Mouse (Mus musculus) cerebral cortex, adult 2 months (tissue): Measurements from ENCODE around the gene Ppcs.

Experiments used
- WGBS: fragments of 180-500 bp; shearing (Covaris S2); methylation state at CpG from one replicate; pipeline ENCODE4 v1.1.7; 2018; 5-methylcytosine and 5-hydroxymethylcytosine counted together

Ppcs gene

DNA sequence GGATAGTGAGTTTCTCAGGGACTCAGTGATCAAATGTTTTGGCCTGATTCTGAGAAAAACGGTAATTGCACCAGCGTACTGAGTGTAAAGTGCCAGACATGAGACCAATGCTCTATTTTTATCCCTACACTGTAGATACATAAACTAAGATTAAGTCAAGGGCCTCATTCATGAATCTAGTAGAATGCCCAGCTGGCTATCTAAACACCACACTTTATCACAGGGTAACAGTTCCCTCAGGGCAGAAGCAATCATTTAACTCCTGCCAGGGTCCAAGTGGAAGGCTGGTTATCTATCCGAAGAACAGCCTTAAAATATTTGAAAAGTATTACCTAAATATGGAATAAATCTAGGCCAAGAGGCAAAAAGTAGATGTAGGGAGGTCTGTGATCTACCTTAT, 4.3 kb downstream of the Ppcs start:
- WGBS, result 77% methylated on average over 3 of the region's 3 CpGs

DNA sequence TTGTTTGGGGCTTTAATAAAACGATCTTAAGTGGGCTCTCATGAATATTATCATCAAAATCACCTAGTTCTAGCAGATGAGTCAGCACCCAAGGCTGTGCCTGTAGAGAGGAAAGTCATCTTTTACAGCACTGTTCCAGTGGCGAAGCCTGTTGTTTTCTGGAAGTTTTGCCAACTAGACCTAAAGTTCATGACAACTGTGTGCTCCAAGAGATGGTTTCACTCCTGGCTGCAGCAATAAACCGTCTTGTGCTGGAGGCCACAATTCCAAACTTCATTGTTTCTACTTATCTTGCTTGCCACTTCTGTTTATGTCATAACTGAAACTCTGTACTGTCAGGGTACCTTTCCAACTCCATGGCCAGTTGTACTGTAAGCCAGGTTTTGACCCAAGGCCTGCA, 5.0 kb downstream of the Ppcs start:
- WGBS, result 87% methylated on average over 3 of the region's 3 CpGs

DNA sequence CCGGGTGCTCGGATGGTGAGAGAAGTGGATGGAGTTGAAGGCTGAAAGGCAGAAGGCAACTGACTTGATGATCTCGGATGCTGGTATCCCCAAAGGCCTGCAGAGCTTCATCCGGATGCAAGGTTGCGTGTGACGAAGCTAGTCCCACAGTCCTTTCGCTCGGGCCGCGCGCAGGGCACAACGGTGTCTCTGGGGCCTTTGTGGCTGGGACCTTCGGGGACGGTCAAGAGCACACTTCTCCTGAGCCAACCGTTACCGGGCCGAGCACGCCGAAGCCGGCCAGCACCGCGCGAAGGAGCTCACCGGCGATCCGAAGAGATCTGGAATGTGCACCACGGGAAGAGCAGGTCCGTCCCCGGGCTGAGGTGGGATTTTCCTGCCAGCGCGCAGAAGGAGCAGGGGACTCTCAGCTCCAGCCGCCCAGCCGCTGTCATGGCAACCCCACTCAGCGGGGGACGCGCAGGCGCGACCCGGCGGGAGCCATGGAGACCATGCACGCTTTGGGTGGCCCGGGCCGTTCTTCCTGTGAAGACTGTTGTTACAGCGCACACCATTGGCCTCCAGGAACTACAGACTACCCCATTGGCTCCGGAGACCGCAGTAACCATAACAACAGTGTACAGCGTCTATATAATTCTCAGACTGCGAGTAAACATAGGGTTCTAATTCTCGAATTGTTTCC, 7.0 kb downstream of the Ppcs start, which contains the start of gene Ccdc30:
Ccdc30 (minus strand) TSS at position 450 of the 682 bp plus-strand sequence.
- under 1% methylated on average over 49 of the region's 49 CpGs for WGBS

DNA sequence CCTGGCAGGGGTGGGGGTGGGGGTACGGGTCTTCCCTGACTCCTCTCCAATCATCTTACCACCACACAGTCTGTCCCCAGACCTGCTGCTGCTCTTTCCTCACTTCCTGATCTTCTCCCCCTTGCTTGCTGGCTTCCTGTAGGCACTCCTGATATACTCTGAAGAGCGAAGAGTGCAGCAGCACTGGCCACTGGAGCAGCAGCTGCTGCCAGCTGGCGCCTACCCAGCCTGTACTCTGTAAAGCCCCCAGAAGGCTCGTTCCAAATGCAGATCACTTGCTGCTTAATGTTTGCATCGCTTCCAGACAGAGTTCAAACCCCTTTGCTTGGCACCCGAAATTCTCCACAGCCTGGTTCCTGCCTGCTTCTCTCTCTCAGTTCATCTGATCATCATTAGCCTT, 9.4 kb downstream of the Ppcs start:
- 51% methylated on average over 6 of the region's 6 CpGs for WGBS

DNA sequence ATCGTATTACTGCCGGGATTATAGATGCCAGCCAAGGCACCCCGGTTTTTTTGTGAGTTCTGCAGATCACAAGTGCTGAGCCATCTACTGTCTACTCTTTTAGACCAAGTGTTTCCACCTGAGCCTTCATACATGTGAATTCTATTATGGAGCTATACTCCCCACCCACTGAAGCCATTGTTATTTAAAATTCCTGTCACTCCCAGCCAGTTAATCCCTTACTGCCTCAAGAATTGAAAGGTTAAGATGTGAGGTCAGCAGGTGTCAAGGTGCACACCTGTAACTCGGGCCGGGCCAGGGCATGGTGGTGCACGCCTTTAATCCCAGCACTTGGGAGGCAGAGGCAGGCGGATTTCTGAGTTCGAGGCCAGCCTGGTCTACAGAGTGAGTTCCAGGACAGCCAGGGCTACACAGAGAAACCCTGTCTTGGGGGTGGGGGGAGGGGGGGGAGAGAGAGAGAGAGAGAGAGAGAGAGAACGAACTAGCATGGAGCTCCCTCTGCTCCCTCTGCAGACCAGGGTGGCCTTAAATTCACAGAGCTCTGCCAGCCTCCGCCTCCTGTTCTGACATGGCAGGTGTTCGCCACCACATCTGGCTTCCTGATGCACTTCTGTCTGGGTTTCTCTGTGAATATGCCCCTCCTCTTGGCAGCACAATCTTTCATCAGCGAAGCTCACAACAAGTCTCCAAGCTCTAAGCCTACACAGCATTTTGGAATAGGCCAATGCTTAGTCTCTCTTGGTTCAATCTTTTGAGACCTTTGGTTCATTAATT, 10.2 kb downstream of the Ppcs start:
- WGBS, result 78% methylated on average over 12 of the region's 12 CpGs

DNA sequence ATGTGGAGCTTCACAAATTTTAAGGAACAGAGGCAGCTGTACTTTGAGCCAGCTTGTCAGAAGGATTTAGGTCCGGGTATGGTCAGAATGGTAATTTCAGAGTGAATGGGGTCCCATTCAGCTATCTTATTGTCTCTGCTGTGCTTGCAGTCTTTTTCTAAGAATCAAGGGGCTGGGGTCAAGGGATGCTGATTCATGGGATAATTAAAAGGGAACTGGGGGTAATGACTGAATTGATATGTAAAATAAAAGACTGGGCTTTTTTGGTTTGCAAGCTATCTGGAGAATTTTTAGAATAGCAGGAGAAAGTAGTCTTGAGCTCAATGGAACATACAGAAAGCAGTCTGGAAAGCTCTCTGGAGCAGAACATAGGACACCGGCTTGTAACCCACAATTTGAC, 18.8 kb downstream of the Ppcs start:
- WGBS, result 73% methylated on average over 2 of the region's 2 CpGs

DNA sequence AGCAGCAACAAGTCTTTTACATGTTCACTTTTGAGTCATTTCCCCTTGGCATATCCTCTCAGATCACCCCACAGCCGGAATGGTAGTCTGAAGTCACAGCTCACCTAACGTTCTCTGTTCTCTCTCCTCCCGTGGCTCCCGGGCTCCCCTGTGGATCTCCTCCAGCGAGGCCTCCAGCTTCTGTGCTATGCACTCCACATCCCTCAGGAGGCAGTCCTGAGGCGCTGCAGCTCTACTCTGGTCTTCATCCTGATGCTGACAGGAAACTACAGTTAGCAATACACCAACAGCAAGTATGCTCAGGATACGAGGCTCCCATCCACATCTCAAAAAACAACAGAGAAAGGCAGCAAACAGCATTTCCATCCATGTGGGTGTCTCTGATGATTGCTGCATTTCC, 21.3 kb downstream of the Ppcs start:
- 70% methylated on average over 7 of the region's 7 CpGs for WGBS

DNA sequence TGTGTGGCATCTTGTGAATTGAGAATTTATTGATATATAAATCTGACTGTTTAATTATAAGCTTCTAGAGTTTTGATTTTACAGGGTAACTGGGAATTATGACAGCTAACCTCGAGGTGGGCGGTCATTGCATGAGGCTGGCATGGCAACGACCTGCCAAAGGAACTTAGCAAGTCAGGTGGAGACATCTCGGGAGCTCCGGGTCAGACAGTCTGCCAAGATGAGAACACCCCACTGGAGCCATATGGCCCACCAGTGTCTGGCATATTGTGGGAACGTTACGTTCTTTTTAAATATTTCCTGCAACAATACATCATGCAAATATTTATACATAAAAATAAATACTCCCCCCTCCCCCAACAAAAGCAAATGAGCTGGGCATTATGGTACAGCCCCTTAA, 23.5 kb downstream of the Ppcs start:
- 68% methylated on average over 7 of the region's 7 CpGs for WGBS

DNA sequence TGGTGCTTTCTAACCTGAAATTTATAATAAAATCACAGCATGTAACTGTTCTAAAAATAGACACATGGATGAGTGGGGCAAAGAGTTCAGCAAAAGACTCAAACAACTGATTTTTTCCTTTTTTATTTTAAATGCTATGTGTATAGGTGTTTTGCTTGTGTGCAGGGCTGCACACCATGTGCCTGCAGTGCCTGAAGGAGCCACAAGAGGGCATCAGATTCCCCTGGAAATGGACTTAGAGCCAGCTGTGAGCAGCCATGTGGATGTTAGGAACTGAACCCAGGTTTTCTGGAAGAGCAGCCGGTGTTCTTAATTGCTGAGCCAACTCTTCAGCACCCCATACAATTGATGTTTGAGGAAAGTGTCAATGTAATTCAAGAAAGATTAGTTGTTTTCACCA, 31.9 kb downstream of the Ppcs start:
- WGBS, result 84% methylated on average over 1 of the region's 1 CpGs

DNA sequence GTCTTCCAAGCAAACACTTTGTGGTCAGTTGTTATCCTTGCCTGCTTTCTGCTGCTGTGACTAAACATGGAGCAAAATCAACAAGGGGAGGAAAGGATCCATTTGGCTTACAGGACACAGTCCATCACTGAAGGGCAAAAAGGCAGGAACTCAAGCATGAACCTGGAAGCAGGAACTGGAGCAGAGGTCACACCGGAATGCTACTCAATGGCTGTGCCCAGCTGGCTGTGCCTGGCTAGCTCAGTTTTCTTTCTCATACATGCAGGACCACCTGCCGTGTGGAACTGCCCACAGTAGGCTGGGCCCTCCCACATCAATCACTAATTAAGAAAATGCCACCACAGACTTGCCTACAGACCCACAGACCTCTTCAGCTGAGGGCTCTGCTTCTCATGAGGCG, 33.0 kb downstream of the Ppcs start:
- WGBS, result 62% methylated on average over 3 of the region's 3 CpGs

DNA sequence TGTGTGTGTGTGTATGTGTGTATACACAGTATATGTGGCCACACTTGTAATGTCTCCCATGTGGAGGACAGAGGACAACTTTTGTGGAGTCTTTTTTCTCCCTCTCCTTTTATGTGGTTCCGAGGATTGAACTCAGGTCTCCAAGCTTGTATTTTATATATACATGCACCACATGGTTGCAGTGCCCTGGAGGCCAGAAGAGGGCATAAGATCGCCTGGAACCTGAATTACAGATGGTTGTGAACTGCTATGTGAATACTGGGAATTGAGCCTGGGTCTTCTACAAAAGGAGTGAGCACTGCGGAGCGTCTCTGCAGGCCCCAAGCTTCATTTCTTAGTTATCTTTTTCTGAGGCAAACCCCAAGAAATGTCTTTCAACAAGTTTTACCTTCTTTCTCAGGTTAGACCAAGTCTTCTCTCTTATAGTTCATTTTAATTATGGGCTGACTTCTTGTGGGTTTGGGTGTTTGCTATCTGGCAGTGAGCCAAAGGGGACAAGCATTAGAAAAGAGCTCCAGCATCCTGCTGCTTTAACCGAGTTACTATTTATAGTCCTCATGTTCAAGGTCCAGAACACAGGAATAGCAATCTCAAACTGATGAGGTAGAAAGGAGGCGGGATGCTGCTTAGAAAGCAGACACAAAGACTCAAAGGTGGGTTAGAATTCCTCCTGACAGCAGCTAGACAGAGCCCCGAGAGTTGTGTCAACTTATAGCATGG, 40.6 kb downstream of the Ppcs start:
- WGBS, result 72% methylated on average over 7 of the region's 7 CpGs

DNA sequence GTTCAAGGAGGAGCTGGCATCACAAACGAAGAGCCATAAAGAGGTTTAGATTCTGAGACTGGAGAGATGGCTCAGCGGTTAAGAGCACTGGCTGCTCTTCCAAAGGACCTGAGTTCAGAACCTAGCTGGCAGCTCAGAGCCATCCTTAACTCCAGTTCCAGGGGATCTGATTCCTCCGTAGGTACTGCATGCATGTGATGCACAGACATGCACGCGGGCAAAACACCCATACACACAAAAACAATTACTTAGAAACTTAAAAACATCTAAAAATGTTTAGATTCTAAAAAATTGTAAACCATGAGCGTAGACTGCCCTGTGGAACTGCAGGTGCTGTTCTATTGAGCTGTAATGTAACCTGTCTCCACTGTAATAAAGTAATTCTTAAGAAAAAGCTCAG, 52.8 kb downstream of the Ppcs start:
- WGBS, result 86% methylated on average over 6 of the region's 6 CpGs
